Mouse (Mus musculus) liver, embryonic 14 days (tissue): ENCODE data around the gene Evi2a. TPM values are rescaled to one million over a fixed set of nuclear protein-coding genes. Genes with fewer than 3 reads are reported as not detected.

Experiments used
- polyA plus RNA-seq: library from polyadenylated mRNA; depleted of rRNA; stranded (reverse); fragments of >200 nt; gene quantifications from 2 replicates; pipeline ENCODE4 v1.2.3, GENCODE M21; 2012; rRNA removed

Evi2a gene
- 4.0 and 4.7 TPM in 2 replicates for polyA plus RNA-seq

DNA sequence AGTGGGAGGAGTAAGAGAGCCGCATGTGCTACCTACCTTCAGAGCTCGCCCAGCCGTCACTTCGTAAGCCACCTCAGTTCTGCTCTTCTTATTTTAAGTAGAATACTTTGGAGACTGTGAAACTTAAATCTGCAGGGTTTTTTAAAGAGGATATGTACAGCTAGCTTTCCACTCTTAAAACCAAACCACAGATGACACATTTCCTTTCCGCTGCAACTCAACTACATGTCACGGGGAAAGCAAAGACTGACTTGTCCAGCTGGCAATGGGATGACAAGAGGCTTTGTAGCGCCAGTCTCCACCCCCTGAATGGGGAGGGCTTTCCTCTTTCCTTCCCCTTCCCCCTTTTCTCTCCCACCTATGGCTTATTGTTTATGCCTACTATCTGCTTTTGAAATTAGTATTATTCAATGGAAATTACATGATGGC, at the start of gene Evi2a, which contains the start of gene Evi2:
Gene Evi2a (minus strand): TSS at position 277 of the 429 bp plus-strand sequence.
Gene Evi2 (minus strand): TSS at position 257 of the 429 bp plus-strand sequence.

DNA sequence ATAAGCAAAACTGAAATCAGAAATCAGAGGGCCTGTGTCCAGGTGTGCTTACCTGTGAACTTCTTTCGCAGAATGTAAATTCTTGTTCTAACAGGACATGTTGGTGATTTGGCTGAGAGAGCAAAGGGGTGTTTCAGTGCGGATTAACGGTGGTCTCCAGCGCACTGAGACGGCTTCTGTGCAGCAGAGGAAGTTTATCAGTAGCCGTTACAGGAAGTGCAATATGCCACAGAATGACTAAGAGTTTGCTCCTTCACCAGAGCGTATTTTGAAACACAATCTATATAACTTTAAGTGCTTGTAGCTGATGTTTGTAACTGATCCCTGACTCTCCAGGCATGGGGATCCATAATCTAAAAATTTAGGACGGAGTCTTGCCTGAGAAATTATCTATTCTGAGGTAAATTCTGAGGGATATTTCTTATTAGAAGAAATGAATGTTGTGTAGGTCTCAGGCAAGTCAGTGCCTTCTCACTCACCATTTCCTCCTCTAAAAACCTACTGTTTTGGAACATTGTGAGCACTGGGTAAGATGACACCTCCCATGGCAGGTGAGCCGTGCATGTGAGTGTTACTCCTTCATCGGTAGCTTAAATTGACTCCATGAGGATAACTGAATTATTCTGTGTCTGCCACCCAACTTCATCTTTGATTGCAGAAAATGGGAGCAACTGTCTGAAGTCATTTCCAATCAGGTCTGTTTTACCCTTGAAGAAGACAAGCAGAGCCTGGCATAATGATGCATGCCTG, 6.7 kb downstream of the Evi2a start, which contains the start of gene Evi2b:
Gene Evi2b (minus strand): TSS at position 203 of the 750 bp plus-strand sequence.

GRCm38 (mm10) chr11:79503845-79504244, 26.6 kb downstream of the Evi2a start, which contains the start of gene Omg:
Gene Omg (minus strand): TSS chr11:79504084.

Other genes starting within 250 kb of the Evi2a start
- not detected in 2 replicates for gene Gm9964, start 233.7 kb downstream of the Evi2a start, polyA plus RNA-seq
- 2.5 and 2.7 TPM in 2 replicates for gene Nf1, start 190.9 kb downstream of the Evi2a start, polyA plus RNA-seq
- gene Omg, start 26.5 kb downstream of the Evi2a start, polyA plus RNA-seq = 0.01 and 0.05 TPM in 2 replicates
- 8.0 and 10.5 TPM in 2 replicates for gene Evi2b, start 6.8 kb downstream of the Evi2a start, polyA plus RNA-seq
- 0.43 and 0.50 TPM in 2 replicates for gene Evi2, start within 50 bp of the Evi2a start, polyA plus RNA-seq
- gene Rab11fip4, start 60.6 kb upstream of the Evi2a start, polyA plus RNA-seq = 0.54 and 0.77 TPM in 2 replicates